Mouse (Mus musculus): Measurements from ENCODE around the gene Crabp1. TPM values are rescaled to one million over a fixed set of nuclear protein-coding genes. Genes with fewer than 3 reads are reported as not detected.

The Crabp1 gene
- polyA plus RNA-seq, 1 experiment, result 168 TPM

GRCm38 (mm10) chr9:54743891-54744290, 20.7 kb upstream of the Crabp1 start:
- TF ChIP-seq POLR2A (IDR thresholded peaks at IDR 0.05; ENCODE audit: borderline replicate concordance, extremely low read depth, insufficient read depth, insufficient read length, poor library complexity, severe bottlenecking) (no peak), CTCF (IDR thresholded peaks at IDR 0.05; ENCODE audit: borderline replicate concordance, extremely low read depth, insufficient read depth, insufficient read length) (no peak)
- DNase-seq (ENCODE audit: low read depth), result no peak

DNA sequence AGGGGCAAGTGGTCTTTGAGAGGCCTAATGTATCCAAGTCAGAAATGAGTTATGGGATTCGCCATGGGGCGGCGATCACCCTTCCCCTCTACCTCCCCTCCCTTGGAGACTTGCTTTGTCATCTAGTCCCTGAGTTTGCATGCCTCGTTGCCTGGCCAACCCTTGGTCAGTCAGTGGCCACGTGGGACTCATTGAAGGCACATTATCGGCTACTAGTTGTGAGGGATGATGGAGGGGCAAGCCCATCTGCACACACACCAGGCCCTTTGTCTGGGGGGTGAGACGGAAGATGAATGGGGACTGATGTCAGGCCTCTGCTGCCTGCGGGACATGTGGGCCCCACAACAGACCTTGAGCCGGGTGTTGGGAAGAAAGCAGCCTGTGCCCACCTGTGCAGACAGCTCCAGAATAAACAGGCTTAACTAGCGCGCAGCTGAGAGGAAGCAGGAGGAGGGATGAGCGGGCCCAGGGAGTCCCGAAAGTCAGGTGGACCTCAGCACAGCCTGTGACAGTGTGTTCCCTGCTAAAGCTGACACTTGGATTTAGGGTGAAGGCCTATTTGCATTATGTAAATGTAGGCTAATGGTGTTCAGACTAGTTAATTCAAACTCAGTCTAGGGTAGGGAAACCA, 18.7 kb upstream of the Crabp1 start:
- peak; percentile 39 for DNase-seq (ENCODE audit: low read depth)
- TF ChIP-seq POLR2A (IDR thresholded peaks at IDR 0.05; ENCODE audit: borderline replicate concordance, extremely low read depth, insufficient read depth, insufficient read length, poor library complexity, severe bottlenecking), result no peak
- no peak for TF ChIP-seq CTCF (IDR thresholded peaks at IDR 0.05; ENCODE audit: borderline replicate concordance, extremely low read depth, insufficient read depth, insufficient read length)

GRCm38 (mm10) chr9:54750215-54750981, 14.2 kb upstream of the Crabp1 start:
- TF ChIP-seq POLR2A (IDR thresholded peaks at IDR 0.05; ENCODE audit: borderline replicate concordance, extremely low read depth, insufficient read depth, insufficient read length, poor library complexity, severe bottlenecking), result no peak
- TF ChIP-seq CTCF (IDR thresholded peaks at IDR 0.05; ENCODE audit: borderline replicate concordance, extremely low read depth, insufficient read depth, insufficient read length), result no peak
- DNase-seq (ENCODE audit: low read depth), result no peak

GRCm38 (mm10) chr9:54751684-54752083, 12.9 kb upstream of the Crabp1 start:
- TF ChIP-seq CTCF (IDR thresholded peaks at IDR 0.05; ENCODE audit: borderline replicate concordance, extremely low read depth, insufficient read depth, insufficient read length) (no peak), POLR2A (IDR thresholded peaks at IDR 0.05; ENCODE audit: borderline replicate concordance, extremely low read depth, insufficient read depth, insufficient read length, poor library complexity, severe bottlenecking) (no peak)
- DNase-seq (ENCODE audit: low read depth), result no peak

- TF ChIP-seq CTCF (IDR thresholded peaks at IDR 0.05; ENCODE audit: borderline replicate concordance, extremely low read depth, insufficient read depth, insufficient read length) (no peak), POLR2A (IDR thresholded peaks at IDR 0.05; ENCODE audit: borderline replicate concordance, extremely low read depth, insufficient read depth, insufficient read length, poor library complexity, severe bottlenecking) (no peak)
- peak; percentile 52 for DNase-seq (ENCODE audit: low read depth)
Measured at GRCm38 (mm10) chr9:54752201-54752943, 12.2 kb upstream of the Crabp1 start.

GRCm38 (mm10) chr9:54752944-54753295, 11.6 kb upstream of the Crabp1 start:
- no peak for TF ChIP-seq POLR2A (IDR thresholded peaks at IDR 0.05; ENCODE audit: borderline replicate concordance, extremely low read depth, insufficient read depth, insufficient read length, poor library complexity, severe bottlenecking)
- TF ChIP-seq CTCF (IDR thresholded peaks at IDR 0.05; ENCODE audit: borderline replicate concordance, extremely low read depth, insufficient read depth, insufficient read length), result no peak
- DNase-seq (ENCODE audit: low read depth), result no peak

DNA sequence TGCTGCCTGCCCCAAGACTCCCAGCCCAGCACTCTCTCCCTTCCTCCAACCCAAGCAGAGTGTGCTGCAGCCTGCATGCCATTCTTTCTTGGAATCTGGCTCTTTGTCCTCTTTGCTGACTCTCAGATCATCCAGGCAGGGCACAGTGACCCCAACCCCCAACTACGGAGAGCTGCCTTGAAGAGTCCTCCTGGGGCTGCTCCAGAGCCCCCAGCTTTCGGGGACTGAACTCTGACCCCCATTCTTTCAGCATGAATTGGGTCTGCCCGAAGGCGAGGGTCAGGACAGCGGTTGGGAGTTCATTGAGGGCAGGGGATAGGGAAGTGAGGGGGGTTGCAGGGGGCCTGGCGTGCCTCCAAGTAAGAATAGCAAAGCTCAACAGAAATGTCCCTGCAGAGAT, 5.0 kb upstream of the Crabp1 start:
- DNase-seq (ENCODE audit: low read depth), result no peak
- TF ChIP-seq CTCF (IDR thresholded peaks at IDR 0.05; ENCODE audit: borderline replicate concordance, extremely low read depth, insufficient read depth, insufficient read length) (no peak), POLR2A (IDR thresholded peaks at IDR 0.05; ENCODE audit: borderline replicate concordance, extremely low read depth, insufficient read depth, insufficient read length, poor library complexity, severe bottlenecking) (no peak)

DNA sequence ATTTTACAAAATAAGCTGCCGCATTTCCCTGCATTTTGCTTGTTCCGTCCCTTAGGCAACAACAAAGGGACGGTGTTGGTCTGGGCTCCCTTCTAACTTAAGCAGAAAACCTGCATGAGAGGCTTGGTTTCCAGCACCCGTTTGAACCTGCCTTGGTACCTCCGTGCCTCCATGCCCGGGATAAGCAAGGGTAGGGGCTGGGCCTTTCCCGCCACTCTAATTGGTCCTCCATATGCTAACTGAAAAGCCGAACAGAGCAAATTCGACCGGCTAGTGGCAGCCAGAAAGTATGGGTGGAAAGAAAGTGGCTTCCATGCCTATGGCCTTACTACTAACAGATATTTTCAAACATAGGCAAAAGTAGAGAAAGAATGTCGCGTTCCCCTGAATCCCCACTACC, 457 bp upstream of the Crabp1 start:
- no peak for DNase-seq (ENCODE audit: low read depth)
- TF ChIP-seq CTCF (IDR thresholded peaks at IDR 0.05; ENCODE audit: borderline replicate concordance, extremely low read depth, insufficient read depth, insufficient read length) (no peak), POLR2A (IDR thresholded peaks at IDR 0.05; ENCODE audit: borderline replicate concordance, extremely low read depth, insufficient read depth, insufficient read length, poor library complexity, severe bottlenecking) (no peak)

DNA sequence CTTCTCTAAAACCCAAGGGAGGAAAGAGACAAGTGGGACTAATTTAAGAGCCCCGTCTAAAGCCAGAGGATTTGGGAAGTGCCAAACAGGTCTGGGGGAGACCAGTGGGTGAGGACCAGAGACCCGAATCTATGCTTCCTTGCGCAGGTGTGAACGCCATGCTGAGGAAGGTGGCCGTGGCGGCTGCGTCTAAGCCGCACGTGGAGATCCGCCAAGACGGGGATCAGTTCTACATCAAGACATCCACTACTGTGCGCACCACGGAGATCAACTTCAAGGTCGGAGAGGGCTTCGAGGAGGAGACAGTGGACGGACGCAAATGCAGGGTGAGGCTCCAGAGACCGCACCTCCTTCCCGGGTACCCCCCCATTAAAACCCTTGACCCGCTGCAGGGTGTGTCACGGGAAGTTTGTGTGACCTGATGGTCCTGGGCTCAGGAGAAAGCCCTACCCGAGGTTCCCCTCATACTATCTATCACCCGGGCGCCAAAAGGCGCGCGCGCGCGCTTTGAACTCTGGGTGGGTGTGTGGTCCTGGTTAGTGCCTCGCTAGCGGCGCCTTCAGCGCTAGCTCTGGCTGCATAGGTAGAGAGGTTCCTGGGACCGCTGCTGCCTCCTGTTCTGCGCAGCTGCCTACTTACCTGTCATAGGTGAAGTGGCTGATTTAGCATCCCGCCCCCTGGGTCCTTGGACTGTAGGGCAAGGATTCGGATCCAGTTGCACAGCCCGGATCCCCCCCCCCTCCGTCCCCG, 963 bp downstream of the Crabp1 start:
- peak; percentile 40 for DNase-seq (ENCODE audit: low read depth)

GRCm38 (mm10) chr9:54770140-54770780, 5.7 kb downstream of the Crabp1 start:
- DNase-seq (ENCODE audit: low read depth), result peak; percentile 41
- TF ChIP-seq POLR2A (IDR thresholded peaks at IDR 0.05; ENCODE audit: borderline replicate concordance, extremely low read depth, insufficient read depth, insufficient read length, poor library complexity, severe bottlenecking), result no peak

More for the DNA sequence above, 963 bp downstream of the Crabp1 start:
- TF ChIP-seq CTCF (IDR thresholded peaks at IDR 0.05; ENCODE audit: borderline replicate concordance, extremely low read depth, insufficient read depth, insufficient read length) (no peak), POLR2A (IDR thresholded peaks at IDR 0.05; ENCODE audit: borderline replicate concordance, extremely low read depth, insufficient read depth, insufficient read length, poor library complexity, severe bottlenecking) (no peak)
